Mouse (Mus musculus) cerebellum, adult 11-12 months (tissue): ENCODE results near the gene Pank3.

Experiments
- DNase-seq: peaks from one replicate; pipeline ENCODE4 v3.0.0; 2022

The Pank3 gene

GRCm38 (mm10) chr11:35769188-35769745 lies at the start of gene Pank3:
Gene Pank3 (plus strand): TSS chr11:35769484.
- peak; percentile 99 for DNase-seq

DNA sequence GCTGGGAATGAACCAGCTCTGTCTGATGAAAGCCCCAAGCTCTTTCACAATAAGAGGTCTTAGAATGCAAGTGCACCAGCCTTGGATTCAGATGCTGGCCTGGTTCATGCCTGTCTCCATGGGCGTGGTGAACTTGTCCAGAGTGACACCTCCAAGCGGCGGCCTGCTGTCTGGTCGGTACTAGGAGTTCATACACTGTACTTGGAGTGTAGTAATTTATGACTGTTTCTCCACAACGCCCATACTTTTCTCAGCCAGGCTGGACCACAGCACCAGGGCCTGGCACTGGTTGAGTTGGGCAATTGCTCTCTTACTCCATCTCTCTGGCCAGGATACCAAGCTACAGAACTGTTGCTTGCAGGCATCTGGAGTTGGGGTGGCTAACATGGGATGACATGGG lies 45.4 kb upstream of the Pank3 start:
- DNase-seq = no peak

DNA sequence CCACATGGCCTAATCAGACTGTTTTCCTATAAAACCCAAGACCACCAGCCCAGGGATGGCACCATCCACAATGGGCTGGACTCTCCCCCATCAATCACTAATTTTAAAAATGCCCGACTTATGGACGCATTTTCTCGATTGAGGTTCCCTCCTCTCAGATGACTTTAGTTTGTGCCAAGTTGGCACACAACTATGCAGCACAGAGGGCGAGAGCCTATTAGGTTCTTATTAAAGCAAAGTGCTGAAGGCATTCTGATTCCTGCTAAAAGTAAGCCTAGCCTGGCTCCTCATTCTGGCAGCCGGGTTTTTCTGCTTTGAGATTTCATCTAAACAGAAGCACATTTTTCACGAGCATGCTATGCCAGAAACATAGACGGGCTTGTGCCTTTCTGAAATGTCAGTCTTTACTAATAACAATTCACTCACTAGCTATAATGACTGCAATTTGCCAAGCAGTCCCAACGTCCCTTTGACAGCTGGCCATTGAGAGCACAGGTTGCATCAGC lies 42.9 kb upstream of the Pank3 start:
- no peak for DNase-seq

DNA sequence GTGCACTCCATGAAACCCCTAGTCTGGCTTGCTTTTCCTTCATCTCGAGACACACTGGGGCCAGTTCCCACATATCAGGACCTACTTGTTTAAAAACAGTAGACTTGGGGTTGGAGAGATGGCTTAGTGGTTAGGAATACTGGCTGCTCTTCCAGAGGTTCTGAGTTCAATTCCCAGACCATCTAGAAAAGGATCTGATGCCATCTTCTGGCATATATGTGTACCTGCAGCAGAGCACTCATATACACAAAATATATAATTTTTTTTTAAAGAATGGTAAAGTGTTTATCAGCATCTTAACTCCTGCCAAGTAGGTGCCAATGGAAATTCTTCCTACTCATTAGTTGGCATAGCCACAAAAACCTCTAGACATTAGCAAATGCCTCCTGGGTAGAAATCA lies 41.1 kb upstream of the Pank3 start:
- no peak for DNase-seq

DNA sequence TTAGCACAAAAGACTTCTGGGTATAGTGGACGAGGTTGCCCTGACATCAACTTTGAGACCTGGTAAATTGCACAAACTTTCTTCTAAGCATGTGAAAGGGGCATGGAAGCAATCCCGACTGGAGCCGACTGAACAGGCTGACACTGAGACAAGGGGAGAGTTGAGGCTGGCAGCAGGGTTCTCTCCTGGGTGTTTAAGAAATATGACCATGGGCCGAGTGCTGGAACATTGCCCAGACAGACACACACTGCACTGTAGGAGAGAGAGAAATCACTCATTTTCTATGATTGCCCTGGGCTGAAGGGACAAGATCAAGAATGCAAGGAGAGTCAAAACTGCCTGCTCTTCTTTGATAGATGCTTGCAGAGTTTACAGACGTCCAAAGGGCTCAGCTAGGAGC lies 40.1 kb upstream of the Pank3 start:
- DNase-seq = no peak

GRCm38 (mm10) chr11:35732366-35732765 lies 36.9 kb upstream of the Pank3 start:
- no peak for DNase-seq

- no peak for DNase-seq
Measured at GRCm38 (mm10) chr11:35736817-35737216, 32.5 kb upstream of the Pank3 start.

GRCm38 (mm10) chr11:35737262-35737661 lies 32.0 kb upstream of the Pank3 start:
- no peak for DNase-seq

- DNase-seq = no peak
Measured at GRCm38 (mm10) chr11:35738102-35738501, 31.2 kb upstream of the Pank3 start.

GRCm38 (mm10) chr11:35743586-35743985 lies 25.7 kb upstream of the Pank3 start:
- DNase-seq = peak; percentile 7

- DNase-seq = no peak
Measured at GRCm38 (mm10) chr11:35744571-35744970, 24.7 kb upstream of the Pank3 start.

GRCm38 (mm10) chr11:35750578-35750977 lies 18.7 kb upstream of the Pank3 start:
- DNase-seq = no peak

DNA sequence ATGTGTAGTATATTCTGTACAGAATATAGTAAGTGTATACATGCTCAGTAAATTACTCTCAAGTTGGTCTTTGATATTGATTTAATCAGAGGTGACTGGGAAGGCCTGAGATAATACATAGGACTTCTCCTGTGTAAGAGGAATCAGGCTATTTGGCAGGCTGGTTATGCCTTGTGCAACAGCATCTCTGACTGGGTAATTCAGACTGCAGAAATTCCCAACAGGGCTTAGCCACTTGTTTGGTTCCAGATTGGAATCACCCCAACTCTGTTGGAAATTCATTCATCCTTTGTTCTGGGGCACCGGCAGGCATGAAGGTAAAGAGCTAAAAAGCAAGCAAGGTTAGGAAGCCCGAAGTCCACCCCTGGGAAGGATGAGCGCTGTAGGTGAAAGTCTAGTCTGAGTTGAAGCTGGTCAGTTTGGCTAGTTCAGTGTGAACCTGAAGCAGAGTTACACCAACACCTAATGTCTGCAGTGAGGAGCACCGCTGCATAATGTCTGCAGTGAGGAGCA lies 14.3 kb upstream of the Pank3 start:
- DNase-seq = no peak

GRCm38 (mm10) chr11:35755546-35755945 lies 13.7 kb upstream of the Pank3 start:
- DNase-seq = no peak

DNA sequence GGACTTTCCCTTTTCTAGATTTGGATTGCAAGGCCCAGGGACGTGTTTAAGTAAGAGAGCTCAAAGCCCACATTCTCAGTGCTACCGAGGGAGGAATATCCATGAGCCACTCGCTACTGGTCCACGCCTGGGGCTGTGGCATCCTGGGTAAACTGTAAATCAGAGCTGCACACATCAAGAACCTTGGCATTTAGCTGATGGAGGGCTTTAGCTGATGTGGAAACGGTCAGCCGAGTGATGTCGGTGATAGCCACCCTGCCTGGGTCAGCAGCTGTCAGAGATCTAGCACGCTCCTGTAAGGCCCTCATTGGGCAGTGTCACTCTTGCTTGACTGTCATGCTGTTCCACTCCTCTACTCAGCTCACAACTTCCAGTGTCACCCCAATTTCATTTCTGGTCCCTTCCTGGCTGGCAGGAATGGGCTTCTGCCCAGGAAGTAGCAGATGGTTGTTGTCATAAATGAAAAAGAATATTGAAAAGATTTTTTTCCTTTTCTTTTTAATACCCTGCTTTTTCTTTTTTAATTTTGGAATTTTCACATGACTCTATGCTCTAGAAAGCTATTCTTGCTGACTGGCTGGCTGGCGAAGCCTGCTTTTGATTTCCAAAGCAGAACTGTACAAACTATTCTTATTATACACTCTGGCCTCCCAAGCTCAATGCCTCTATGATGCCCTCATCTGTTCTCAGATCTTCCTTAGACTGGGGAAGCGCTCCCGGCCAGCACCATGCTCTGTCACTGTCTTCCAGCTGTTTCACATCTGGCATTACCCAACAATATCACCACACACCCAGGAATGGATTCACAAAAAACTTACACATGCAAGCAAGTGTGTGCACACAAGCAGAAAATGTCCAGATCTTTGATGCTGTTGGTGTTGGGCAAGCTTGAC lies 12.6 kb upstream of the Pank3 start:
- no peak for DNase-seq

GRCm38 (mm10) chr11:35760001-35760626 lies 9.2 kb upstream of the Pank3 start:
- no peak for DNase-seq

- no peak for DNase-seq
Measured at GRCm38 (mm10) chr11:35760627-35761003, 8.7 kb upstream of the Pank3 start.

GRCm38 (mm10) chr11:35766845-35767244 lies 2.4 kb upstream of the Pank3 start:
- DNase-seq = no peak

DNA sequence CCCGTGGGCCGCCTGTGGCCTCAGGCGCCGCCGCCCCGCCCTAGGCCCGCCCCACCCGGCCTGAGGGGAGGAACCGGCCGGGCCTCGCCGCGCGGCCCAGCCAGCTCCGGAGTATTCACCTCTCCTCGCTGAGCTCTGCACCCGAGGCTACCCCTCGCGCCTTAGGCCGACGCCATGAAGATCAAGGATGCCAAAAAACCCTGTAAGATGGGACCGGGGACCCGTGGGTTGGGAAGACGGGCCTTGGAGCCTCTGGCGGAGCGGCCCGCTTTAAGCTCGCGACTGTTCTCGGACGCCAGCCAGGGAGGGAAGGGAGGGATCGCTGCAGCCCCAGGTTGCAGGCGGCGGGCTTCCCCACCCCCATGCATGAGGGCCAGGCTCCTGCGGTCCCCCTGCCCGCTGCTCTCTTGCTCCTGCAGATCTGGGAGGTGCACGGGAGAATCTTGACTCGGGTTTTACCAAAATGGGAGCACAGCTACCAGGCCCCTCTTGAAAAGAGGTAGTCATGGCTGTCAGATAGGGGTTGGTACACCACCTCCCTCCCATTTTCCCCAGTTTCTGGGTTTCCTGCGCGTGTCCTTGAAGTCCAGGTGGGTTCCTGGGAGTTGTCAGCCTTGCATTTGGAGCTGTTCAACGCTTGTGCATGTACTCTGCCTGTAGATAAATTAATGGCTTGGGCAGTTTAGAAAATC lies 608 bp downstream of the Pank3 start:
- peak; percentile 86 for DNase-seq

GRCm38 (mm10) chr11:35770741-35771504 lies 1.6 kb downstream of the Pank3 start:
- no peak for DNase-seq

DNA sequence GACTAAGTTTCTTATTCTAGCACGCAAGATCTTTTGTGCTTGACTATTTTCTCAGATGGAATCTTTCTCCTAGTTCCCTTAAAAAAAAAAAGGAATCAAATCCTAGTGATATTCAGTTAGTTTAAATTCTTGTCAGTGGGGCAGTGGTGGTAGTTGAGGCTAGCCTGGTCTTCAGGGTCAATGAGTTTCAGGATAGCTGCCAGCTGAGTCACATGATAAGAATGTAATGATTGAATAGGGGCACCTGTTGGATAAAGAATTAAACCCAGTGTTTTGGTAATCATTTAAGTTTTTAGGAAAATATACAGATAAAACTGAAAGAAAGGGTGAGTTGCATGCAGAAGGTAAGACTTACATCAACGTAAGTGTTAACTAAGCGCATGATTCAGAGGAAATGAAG lies 6.3 kb downstream of the Pank3 start:
- no peak for DNase-seq

DNA sequence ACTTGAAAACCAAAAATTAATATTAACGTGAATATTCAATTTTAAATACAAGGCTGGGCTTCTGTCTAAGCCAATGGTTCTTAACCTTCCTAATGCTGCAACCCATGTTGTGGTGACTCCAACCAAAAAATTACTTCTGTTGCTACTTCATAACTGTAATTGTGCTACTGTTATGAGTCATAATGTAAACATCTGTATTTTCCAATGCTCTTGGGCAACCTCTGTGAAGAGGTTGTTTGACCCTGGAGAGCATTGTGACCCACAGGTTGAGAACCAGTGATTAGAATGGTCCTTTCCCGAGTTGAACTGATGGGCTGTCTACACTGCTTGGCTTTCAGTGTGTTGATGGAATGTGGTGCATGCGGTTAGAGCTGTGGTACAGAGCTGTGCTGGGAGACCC lies 7.2 kb downstream of the Pank3 start:
- DNase-seq = no peak
